Mouse (Mus musculus): ENCODE results near the gene St3gal3. TPM values are rescaled to one million over a fixed set of nuclear protein-coding genes. Genes with fewer than 3 reads are reported as not detected.

St3gal3 gene
- total RNA-seq, 2 experiments from 2014 or later: 41.9 to 42.1 TPM

GRCm38 (mm10) chr4:117991055-117991627, 143.6 kb downstream of the St3gal3 start:
- Histone ChIP-seq H3K27ac (no peak overlapping the region), H3K4me3 (no peak overlapping the region)

GRCm38 (mm10) chr4:117990571-117990970, 144.1 kb downstream of the St3gal3 start:
- H3K27ac ChIP-seq: no peak overlapping the region
- DNase-seq (ENCODE audit: low spot score in 2 of 2): no peak
- no peak overlapping the region for H3K4me3 ChIP-seq
- no peak for TF ChIP-seq CTCF (conservative IDR thresholded peaks at IDR 0.05)

More at GRCm38 (mm10) chr4:117991055-117991627, 143.6 kb downstream of the St3gal3 start:
- TF ChIP-seq CTCF (conservative IDR thresholded peaks at IDR 0.05): no peak
- DNase-seq (ENCODE audit: low spot score in 2 of 2): no peak

- no peak for TF ChIP-seq CTCF (conservative IDR thresholded peaks at IDR 0.05)
Observed at GRCm38 (mm10) chr4:117989801-117990200, 144.9 kb downstream of the St3gal3 start.

GRCm38 (mm10) chr4:117986766-117987165, 147.9 kb downstream of the St3gal3 start:
- Histone ChIP-seq H3K4me3 (no peak overlapping the region), H3K27ac (no peak overlapping the region)
- TF ChIP-seq CTCF (conservative IDR thresholded peaks at IDR 0.05): no peak
- DNase-seq (ENCODE audit: low spot score in 2 of 2): no peak

More at GRCm38 (mm10) chr4:117989801-117990200, 144.9 kb downstream of the St3gal3 start:
- DNase-seq (ENCODE audit: low spot score in 2 of 2): no peak
- Histone ChIP-seq H3K4me3 (no peak overlapping the region), H3K27ac (no peak overlapping the region)

- H3K27ac ChIP-seq: no peak overlapping the region
- TF ChIP-seq CTCF (conservative IDR thresholded peaks at IDR 0.05): no peak
- H3K4me3 ChIP-seq: no peak overlapping the region
- no peak for DNase-seq (ENCODE audit: low spot score in 2 of 2)
Observed at GRCm38 (mm10) chr4:117984993-117985587, 149.6 kb downstream of the St3gal3 start.

- no peak for TF ChIP-seq CTCF (conservative IDR thresholded peaks at IDR 0.05)
- Histone ChIP-seq H3K4me3 (no peak overlapping the region), H3K27ac (no peak overlapping the region)
- no peak for DNase-seq (ENCODE audit: low spot score in 2 of 2)
Observed at GRCm38 (mm10) chr4:117984206-117984605, 150.5 kb downstream of the St3gal3 start.

- no peak overlapping the region for H3K4me3 ChIP-seq
- DNase-seq (ENCODE audit: low spot score in 2 of 2): peak; percentile 74 to 88
- peak overlapping the region; percentile 24; the same call in 1 of the 2 replicates for H3K27ac ChIP-seq
- no peak for TF ChIP-seq CTCF (conservative IDR thresholded peaks at IDR 0.05)
Observed at GRCm38 (mm10) chr4:117982706-117983105, 152.0 kb downstream of the St3gal3 start.

- TF ChIP-seq CTCF (conservative IDR thresholded peaks at IDR 0.05): no peak
- no peak overlapping the region for H3K27ac ChIP-seq
- DNase-seq (ENCODE audit: low spot score in 2 of 2): no peak
- H3K4me3 ChIP-seq: no peak overlapping the region
Observed at GRCm38 (mm10) chr4:117981518-117981917, 153.2 kb downstream of the St3gal3 start.

- no peak overlapping the region for H3K27ac ChIP-seq
- DNase-seq (ENCODE audit: low spot score in 2 of 2): no peak
- TF ChIP-seq CTCF (conservative IDR thresholded peaks at IDR 0.05): no peak
- no peak overlapping the region for H3K4me3 ChIP-seq
Observed at GRCm38 (mm10) chr4:117980161-117980560, 154.6 kb downstream of the St3gal3 start.

GRCm38 (mm10) chr4:117979181-117979580, 155.5 kb downstream of the St3gal3 start:
- DNase-seq (ENCODE audit: low spot score in 2 of 2): no peak
- Histone ChIP-seq H3K27ac (no peak overlapping the region), H3K4me3 (no peak overlapping the region)
- no peak for TF ChIP-seq CTCF (conservative IDR thresholded peaks at IDR 0.05)

- TF ChIP-seq CTCF (conservative IDR thresholded peaks at IDR 0.05): no peak
- DNase-seq (ENCODE audit: low spot score in 2 of 2): no peak
- Histone ChIP-seq H3K4me3 (no peak overlapping the region), H3K27ac (no peak overlapping the region)
Observed at GRCm38 (mm10) chr4:117978282-117978681, 156.4 kb downstream of the St3gal3 start.

GRCm38 (mm10) chr4:117977841-117978240, 156.9 kb downstream of the St3gal3 start:
- no peak for DNase-seq (ENCODE audit: low spot score in 2 of 2)
- no peak overlapping the region for H3K27ac ChIP-seq
- no peak overlapping the region for H3K4me3 ChIP-seq
- no peak for TF ChIP-seq CTCF (conservative IDR thresholded peaks at IDR 0.05)

GRCm38 (mm10) chr4:117977371-117977770, 157.3 kb downstream of the St3gal3 start:
- no peak for DNase-seq (ENCODE audit: low spot score in 2 of 2)
- TF ChIP-seq CTCF (conservative IDR thresholded peaks at IDR 0.05): no peak
- Histone ChIP-seq H3K27ac (no peak overlapping the region), H3K4me3 (no peak overlapping the region)

- no peak for DNase-seq (ENCODE audit: low spot score in 2 of 2)
- Histone ChIP-seq H3K4me3 (no peak overlapping the region), H3K27ac (no peak overlapping the region)
- no peak for TF ChIP-seq CTCF (conservative IDR thresholded peaks at IDR 0.05)
Observed at GRCm38 (mm10) chr4:117975820-117976219, 158.9 kb downstream of the St3gal3 start.
